Comparison of ENCODE assay signal across 23 mouse cellular contexts in the genomic region with DNA sequence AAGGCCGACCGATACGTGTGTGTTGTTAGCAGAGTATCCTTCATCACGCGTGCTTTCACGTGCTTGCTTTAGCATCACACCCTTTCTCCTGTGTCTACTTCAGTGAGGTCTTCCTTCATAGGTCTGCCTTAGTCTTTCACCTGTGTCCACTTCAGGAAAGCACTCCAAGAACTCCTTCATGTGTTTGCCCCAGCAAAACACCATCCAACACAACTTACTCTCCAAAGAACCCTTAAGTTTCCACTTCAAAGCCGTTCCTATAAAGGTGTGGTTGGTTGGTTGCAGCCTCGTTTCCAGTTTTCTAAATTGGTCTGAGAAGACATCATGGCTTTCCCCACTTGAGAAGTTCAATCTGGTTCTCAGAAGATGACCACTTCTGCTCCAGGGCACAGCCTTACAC.
"Had no signal": no experiment of that assay in that cellular context is flagged by ENCODE, and none has a peak within 500 bp of the region (broad histone marks: within the 10 kb centered on the region; RNA-seq: fewer than 3 reads in every experiment).

No protein-coding gene starts in this region.

- DNase-seq: forebrain, postnatal 0 days; gastrocnemius, postnatal 14 days; gastrocnemius, postnatal 36 days; heart, adult 2 months; heart, postnatal 10 days; heart, postnatal 36 days; kidney, adult 11 months; kidney, adult 2 months; kidney, adult 9 months; kidney, postnatal 14 days; kidney, postnatal 36 days; layer of hippocampus, adult 9-11 months; layer of hippocampus, postnatal 36 days; left cerebral cortex, postnatal 4 days had no signal

- H3K9ac ChIP-seq: forebrain, postnatal 0 days; heart, embryonic 12.5 days; hindbrain, embryonic 13.5 days; hindbrain, embryonic 15.5 days; kidney, embryonic 15.5 days; limb, embryonic 13.5 days; limb, embryonic 15.5 days had no signal

- ATAC-seq: forebrain, postnatal 0 days; hindbrain, postnatal 0 days; intestine, embryonic 16.5 days had no signal

- H3K4me3 ChIP-seq: heart, adult 2 months; heart, embryonic 12.5 days; hindbrain, embryonic 13.5 days; hindbrain, embryonic 15.5 days; kidney, embryonic 15.5 days; limb, embryonic 13.5 days; limb, embryonic 15.5 days had no signal

- H3K27me3 ChIP-seq: heart, embryonic 12.5 days; hindbrain, embryonic 13.5 days; hindbrain, embryonic 15.5 days; kidney, embryonic 15.5 days; limb, embryonic 13.5 days; limb, embryonic 15.5 days had no signal

- H3K27ac ChIP-seq: heart, adult 2 months; hindbrain, embryonic 13.5 days; hindbrain, embryonic 15.5 days; hindbrain, postnatal 0 days; kidney, embryonic 15.5 days; kidney, postnatal 0 days; limb, embryonic 13.5 days; limb, embryonic 15.5 days had no signal

- H3K36me3 ChIP-seq: heart, embryonic 12.5 days; hindbrain, embryonic 13.5 days; hindbrain, embryonic 15.5 days; kidney, embryonic 15.5 days; limb, embryonic 13.5 days; limb, embryonic 15.5 days had no signal

- H3K4me1 ChIP-seq: heart, embryonic 12.5 days; hindbrain, embryonic 13.5 days; hindbrain, embryonic 15.5 days; kidney, embryonic 15.5 days; limb, embryonic 13.5 days; limb, embryonic 15.5 days had no signal

- H3K4me2 ChIP-seq: heart, embryonic 12.5 days; hindbrain, embryonic 13.5 days; hindbrain, embryonic 15.5 days; kidney, embryonic 15.5 days; limb, embryonic 13.5 days; limb, embryonic 15.5 days had no signal

- H3K9me3 ChIP-seq: heart, embryonic 12.5 days; hindbrain, embryonic 13.5 days; hindbrain, embryonic 15.5 days; kidney, embryonic 15.5 days; limb, embryonic 13.5 days; limb, embryonic 15.5 days had no signal
